Mouse (Mus musculus) layer of hippocampus, adult 2 months (tissue): Measurements from ENCODE around the gene Grb14. TPM values are rescaled to one million over a fixed set of nuclear protein-coding genes. Genes with fewer than 3 reads are reported as not detected.

Experiments
- DNase-seq, 2 experiments: peaks; one replicate each; pipeline ENCODE4 v3.0.0; 2022; ENCODE audit warnings: low spot score in 2 of 2
- H3K27ac ChIP-seq: fragments of 200-600 bp; 2 replicates; pipeline ENCODE4 v1.8.1; 2022
- H3K4me3 ChIP-seq: fragments of 200-600 bp; 2 replicates; pipeline ENCODE4 v1.8.1; 2022; ENCODE audit warnings: mild to moderate bottlenecking
- CTCF ChIP-seq: fragments of 200-600 bp; conservative IDR thresholded peaks from 2 replicates; pipeline ENCODE4 v1.8.1; 2022; ENCODE audit warnings: antibody characterized with exemption, mild to moderate bottlenecking, moderate library complexity
- total RNA-seq, 2 experiments: library from RNA; stranded (reverse); gene quantifications; 2 replicates each; pipeline ENCODE4 v1.2.3; 2021

Gene Grb14
- total RNA-seq, 2 experiments from 2014 or later: 41.5 to 44.1 TPM

GRCm38 (mm10) chr2:64970992-64971391 lies 53.8 kb downstream of the Grb14 start:
- DNase-seq: no peak
- no peak for TF ChIP-seq CTCF
- Histone ChIP-seq H3K27ac (peak overlapping the region; percentile 32; the same call in 1 of the 2 replicates), H3K4me3 (no peak overlapping the region)

- no peak for TF ChIP-seq CTCF
- H3K4me3 ChIP-seq: no peak overlapping the region
- peak overlapping the region; percentile 47; the same call in 1 of the 2 replicates for H3K27ac ChIP-seq
- no peak for DNase-seq
These were observed 57.8 kb downstream of the Grb14 start for GRCm38 (mm10) chr2:64966893-64967444.

DNA sequence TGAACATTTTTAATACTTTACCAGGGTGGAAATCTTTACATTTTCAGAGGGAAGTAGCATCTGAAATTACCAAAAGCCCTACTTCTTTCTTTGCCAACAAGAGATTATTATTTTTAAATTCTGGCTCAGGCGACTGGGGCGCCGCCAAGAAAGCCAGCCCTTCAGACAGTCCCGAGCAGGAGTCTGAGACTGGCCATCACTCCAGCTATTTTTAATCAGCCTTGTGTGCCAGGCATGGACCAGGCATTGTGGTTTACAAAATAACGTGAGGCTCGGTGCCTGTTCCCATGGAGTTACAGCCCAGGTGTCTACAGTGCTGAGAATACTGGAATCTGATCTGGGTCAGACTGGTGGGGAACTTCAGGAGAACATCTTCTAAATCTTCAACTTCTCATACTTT lies 58.5 kb downstream of the Grb14 start:
- no peak for DNase-seq
- Histone ChIP-seq H3K27ac (peak overlapping the region; percentile 47; the same call in 1 of the 2 replicates), H3K4me3 (no peak overlapping the region)
- TF ChIP-seq CTCF: no peak

GRCm38 (mm10) chr2:64965227-64965864 lies 59.4 kb downstream of the Grb14 start:
- Histone ChIP-seq H3K27ac (peak overlapping the region; percentile 54; the same call in 1 of the 2 replicates), H3K4me3 (no peak overlapping the region)
- DNase-seq: peak; percentile 50 to 64
- TF ChIP-seq CTCF: peak; percentile 90

DNA sequence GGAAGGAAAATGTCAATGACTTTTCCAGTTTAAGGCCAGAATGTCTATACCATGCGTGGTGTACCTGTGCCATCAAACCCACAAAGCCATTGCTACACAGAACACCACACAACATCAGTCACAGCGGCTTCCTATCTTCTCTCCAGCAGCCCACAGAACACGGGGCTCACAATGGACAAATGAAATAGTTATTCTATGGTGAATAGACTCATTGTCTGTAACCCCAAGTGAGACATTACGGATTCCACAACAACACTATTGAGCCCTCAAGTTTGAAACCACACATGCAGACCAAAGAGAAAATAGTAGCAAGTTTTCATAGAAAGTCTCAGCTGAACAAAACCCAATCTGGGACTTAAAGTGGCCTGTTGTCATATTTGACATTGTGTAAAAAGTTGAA lies 62.6 kb downstream of the Grb14 start:
- no peak overlapping the region for H3K4me3 ChIP-seq
- H3K27ac ChIP-seq: peak overlapping the region; percentile 64; the same call in 1 of the 2 replicates
- no peak for TF ChIP-seq CTCF
- DNase-seq: no peak

- Histone ChIP-seq H3K27ac (peak overlapping the region; percentile 64), H3K4me3 (no peak overlapping the region)
- no peak for DNase-seq
- TF ChIP-seq CTCF: no peak
These were observed 63.4 kb downstream of the Grb14 start for GRCm38 (mm10) chr2:64961381-64961780.

- no peak for TF ChIP-seq CTCF
- H3K4me3 ChIP-seq: no peak overlapping the region
- DNase-seq: no peak
- H3K27ac ChIP-seq: peak overlapping the region; percentile 41; the same call in 1 of the 2 replicates
These were observed 65.1 kb downstream of the Grb14 start for GRCm38 (mm10) chr2:64959657-64960056.

DNA sequence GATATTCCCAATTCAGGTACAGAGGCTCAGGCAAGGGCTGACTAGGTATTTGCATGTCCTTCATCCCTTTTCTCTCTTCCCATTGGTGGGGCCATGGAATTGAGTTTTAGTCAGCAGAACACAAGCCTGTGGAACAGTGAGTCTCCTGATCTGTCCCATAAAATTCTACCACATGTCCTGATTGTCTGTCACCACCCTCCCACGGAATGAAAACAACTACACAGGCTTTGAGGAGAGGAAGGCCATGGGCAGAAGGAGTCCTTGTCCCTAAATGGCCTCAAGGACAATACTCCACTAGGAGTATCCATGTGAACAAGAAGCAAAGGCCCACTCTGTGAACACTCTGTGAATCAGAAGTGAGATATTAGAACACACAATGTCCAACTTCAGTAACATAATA lies 69.3 kb downstream of the Grb14 start:
- H3K4me3 ChIP-seq: no peak overlapping the region
- TF ChIP-seq CTCF: no peak
- DNase-seq: no peak
- H3K27ac ChIP-seq: peak overlapping the region; percentile 57

- peak overlapping the region; percentile 29; the same call in 1 of the 2 replicates for H3K27ac ChIP-seq
- DNase-seq: no peak
- TF ChIP-seq CTCF: no peak
- H3K4me3 ChIP-seq: no peak overlapping the region
These were observed 75.6 kb downstream of the Grb14 start for GRCm38 (mm10) chr2:64949210-64949609.

GRCm38 (mm10) chr2:64948418-64949169 lies 76.2 kb downstream of the Grb14 start:
- peak; percentile 61 to 68 for DNase-seq
- Histone ChIP-seq H3K4me3 (no peak overlapping the region), H3K27ac (peak overlapping the region; percentile 55; the same call in 1 of the 2 replicates)
- peak; percentile 73 for TF ChIP-seq CTCF

- DNase-seq: no peak
- Histone ChIP-seq H3K27ac (no peak overlapping the region), H3K4me3 (no peak overlapping the region)
- TF ChIP-seq CTCF: peak; percentile 49
These were observed 77.3 kb downstream of the Grb14 start for GRCm38 (mm10) chr2:64947484-64947883.

- H3K27ac ChIP-seq: no peak overlapping the region
- no peak for TF ChIP-seq CTCF
- DNase-seq: peak; percentile 22 to 48
- no peak overlapping the region for H3K4me3 ChIP-seq
These were observed 103.9 kb downstream of the Grb14 start for GRCm38 (mm10) chr2:64920879-64921278.

DNA sequence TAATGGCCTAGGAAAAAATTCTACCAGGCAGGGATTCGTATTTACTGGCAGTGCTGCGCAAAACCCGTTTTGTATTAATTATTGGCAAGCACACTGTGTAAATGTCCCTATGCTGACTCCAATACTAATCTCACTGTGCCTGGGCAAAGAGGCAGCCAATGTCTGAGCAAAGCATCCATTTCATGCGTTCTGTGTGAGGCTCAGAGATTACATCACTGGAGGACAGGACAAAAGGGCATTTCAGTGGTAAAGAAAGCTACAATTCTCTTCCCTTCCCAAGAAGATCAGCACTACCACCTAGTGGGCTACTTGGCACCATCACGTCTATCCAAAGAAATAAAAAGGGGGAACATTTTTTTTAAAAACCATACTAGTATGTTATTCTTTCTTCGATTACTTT lies 109.3 kb downstream of the Grb14 start:
- DNase-seq: peak; percentile 24 to 60
- Histone ChIP-seq H3K27ac (peak overlapping the region; percentile 71), H3K4me3 (0 out of 2 replicates have a peak overlapping the region, but pooled peaks have one; percentile 17)
- TF ChIP-seq CTCF: peak; percentile 79
